Mouse (Mus musculus) CD4-positive naive resting alpha-beta T cell, adult 76 days (primary cell): Measurements from ENCODE around the gene Ctla2a. TPM values are rescaled to one million over a fixed set of nuclear protein-coding genes. Genes with fewer than 3 reads are reported as not detected.

Experiments
- total RNA-seq: library from RNA; stranded (reverse); gene quantifications from one replicate; pipeline ENCODE4 v1.2.4, GENCODE M21; 2023

The Ctla2a gene
- total RNA-seq: 118 TPM

DNA sequence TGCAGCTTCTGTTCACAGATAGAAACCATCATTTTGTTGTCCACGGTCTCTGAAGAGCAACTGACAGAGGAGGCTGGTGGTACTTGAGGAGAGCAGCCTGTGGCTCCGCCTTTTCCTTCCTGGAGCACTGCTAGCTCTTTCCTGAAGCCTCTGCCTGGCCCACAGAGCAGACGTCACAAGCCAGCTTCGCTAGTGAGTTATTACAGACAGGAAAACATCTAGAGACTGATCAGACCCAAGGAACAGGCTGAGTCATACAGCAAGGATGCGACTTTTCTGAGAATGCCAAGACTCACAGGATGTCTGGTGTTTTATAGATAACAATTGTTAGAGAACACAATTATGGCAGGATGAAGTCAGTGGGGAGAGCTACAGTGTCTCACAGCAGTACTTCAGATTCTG is at the start of gene Ctla2a, which contains the start of gene Gm49391:
Gene Ctla2a, minus strand, starts transcription at position 126 of the 402 bp plus-strand sequence.
Gene Gm49391, minus strand, starts transcription at position 72 of the 402 bp plus-strand sequence.

DNA sequence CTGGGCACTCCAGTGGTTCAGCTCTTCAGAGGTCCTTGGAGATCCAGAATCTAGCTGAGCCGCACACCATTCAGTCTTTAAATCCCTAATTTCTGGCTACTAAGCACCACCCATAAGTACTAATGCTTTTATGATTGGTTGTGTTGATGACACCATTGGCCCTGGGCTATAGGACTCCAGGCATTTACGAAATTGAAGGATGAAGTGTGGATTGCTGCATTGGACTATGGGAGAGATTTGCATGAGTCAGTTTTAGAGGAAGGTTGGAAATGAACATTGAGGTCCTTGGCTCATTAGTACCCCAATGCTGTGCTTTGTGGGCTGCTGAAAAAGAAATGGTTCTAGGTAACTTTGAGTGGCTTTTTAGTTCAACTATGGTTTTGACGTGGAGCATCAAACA is 5.5 kb upstream of the Ctla2a start, which contains the start of gene Tpbpa:
Gene Tpbpa, minus strand, starts transcription at position 101 of the 400 bp plus-strand sequence.

DNA sequence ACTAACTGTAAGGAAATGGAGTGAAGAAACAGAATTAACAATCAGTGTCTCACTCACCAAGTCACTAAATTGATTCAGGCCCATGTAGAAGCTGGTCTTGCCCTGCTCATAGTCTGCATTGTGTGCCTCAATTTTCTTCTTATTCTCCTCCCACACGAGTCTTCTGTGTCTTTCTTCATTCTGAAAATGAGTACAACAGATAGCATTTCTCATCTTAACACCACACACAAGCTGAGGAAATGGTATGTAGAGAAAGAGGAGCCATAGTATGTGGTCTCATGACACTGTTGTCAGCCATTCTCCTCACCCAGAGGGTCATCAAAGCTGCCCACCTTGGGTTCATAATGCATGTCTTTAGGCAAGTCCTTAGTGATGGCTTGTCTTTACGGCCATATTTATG is 935 bp downstream of the Ctla2a start, which contains the start of gene Gm49393:
Gene Gm49393, minus strand, starts transcription at position 101 of the 400 bp plus-strand sequence.

DNA sequence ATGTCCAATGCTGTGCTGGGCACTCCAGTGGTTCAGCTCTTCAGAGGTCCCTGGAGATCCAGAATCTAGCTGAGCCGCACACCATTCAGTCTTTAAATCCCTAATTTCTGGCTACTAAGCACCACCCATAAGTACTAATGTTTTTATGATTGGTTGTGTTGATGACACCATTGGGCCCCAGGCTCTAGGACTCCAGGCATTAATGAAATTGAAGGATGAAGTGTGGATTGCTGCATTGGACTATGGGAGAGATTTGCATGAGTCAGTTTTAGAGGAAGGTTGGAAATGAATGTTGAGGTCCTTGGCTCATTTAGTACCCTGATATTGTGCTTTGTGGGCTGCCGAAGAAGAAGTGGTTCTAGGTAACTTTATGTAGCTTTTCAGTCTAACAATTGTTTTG is 31.6 kb downstream of the Ctla2a start, which contains the start of gene Tpbpb:
Gene Tpbpb, minus strand, starts transcription at position 101 of the 400 bp plus-strand sequence.

DNA sequence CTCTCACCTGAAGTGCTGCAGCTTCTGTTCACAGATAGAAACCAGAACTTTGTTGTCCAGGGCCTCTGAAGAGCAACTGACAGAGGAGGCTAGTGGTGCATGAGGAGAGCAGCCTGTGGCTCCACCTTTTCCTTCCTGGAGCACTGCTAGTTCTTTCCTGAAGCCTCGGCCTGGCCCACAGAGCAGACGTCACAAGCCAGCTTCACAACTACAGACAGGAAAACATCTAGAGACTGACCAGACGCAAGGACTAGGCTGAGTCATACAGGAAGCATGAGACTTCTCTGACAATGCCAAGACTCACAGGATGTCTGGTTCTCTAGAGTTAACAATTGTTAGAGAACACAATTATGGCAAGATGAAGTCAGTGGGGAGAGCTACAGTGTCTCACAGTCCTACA is 39.1 kb downstream of the Ctla2a start, which contains the start of gene Ctla2b:
Gene Ctla2b, minus strand, starts transcription at position 120 of the 400 bp plus-strand sequence.

DNA sequence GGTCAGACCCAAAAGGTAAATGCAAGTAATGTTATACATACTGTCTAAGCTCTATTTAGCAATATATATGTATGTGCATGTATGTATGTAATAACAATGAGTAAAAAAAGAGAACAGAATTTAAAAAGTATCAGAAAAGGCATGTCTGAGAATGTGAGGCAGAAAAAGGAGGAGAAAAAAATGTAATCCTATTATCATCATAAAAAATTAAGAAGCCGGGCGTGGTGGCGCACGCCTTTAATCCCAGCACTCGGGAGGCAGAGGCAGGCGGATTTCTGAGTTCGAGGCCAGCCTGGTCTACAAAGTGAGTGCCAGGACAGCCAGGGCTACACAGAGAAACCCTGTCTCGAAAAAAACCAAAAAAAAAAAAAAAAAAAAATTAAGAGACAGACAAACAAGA is 39.6 kb downstream of the Ctla2a start, which contains the start of gene Gm49392:
Gene Gm49392, minus strand, starts transcription at position 101 of the 400 bp plus-strand sequence.

Other genes with a start within 250 kb of the Ctla2a start
- not detected for gene BC051665, start 150.3 kb downstream of the Ctla2a start, total RNA-seq
- not detected for gene Ctsll3, start 133.8 kb downstream of the Ctla2a start, total RNA-seq
- gene 4930486L24Rik, start 72.2 kb downstream of the Ctla2a start, total RNA-seq: 8.4 TPM
- 1.00 TPM for gene Gm49392, start 39.7 kb downstream of the Ctla2a start, total RNA-seq
- gene Ctla2b, start 39.2 kb downstream of the Ctla2a start, total RNA-seq: 22.4 TPM
- not detected for gene Tpbpb, start 31.7 kb downstream of the Ctla2a start, total RNA-seq
- not detected for gene Gm49393, start 1.0 kb downstream of the Ctla2a start, total RNA-seq
- gene Gm49391, start 54 bp downstream of the Ctla2a start, total RNA-seq: not detected
- not detected for gene Tpbpa, start 5.4 kb upstream of the Ctla2a start, total RNA-seq
- gene Ctsj, start 69.3 kb upstream of the Ctla2a start, total RNA-seq: not detected
- gene Ctsq, start 104.0 kb upstream of the Ctla2a start, total RNA-seq: not detected
- gene Ctsr, start 227.6 kb upstream of the Ctla2a start, total RNA-seq: not detected